Mouse (Mus musculus): ENCODE data around the gene C1qbp. TPM values are rescaled to one million over a fixed set of nuclear protein-coding genes. Genes with fewer than 3 reads are reported as not detected.

The C1qbp gene
- polyA plus RNA-seq, 1 experiment from 2014 or later = 248 TPM

GRCm38 (mm10) chr11:70942596-70942995 lies 40.2 kb downstream of the C1qbp start:
- Histone ChIP-seq H3K9ac (no peak overlapping the region), H3K27ac (replicated peaks) (no peak overlapping the region), H3K27me3 (replicated peaks) (no peaks in the 10 kb centered on the region), H3K9me3 (no peaks in the 10 kb centered on the region), H3K4me1 (no peaks in the 10 kb centered on the region), H3K4me2 (no peak overlapping the region), H3K36me3 (peaks cover 95% of the 10 kb centered on the region), H3K4me3 (no peak overlapping the region)
- ATAC-seq (ENCODE audit: extremely low read depth, insufficient number of reproducible peaks, low FRiP score, low TSS enrichment) = no peak
- WGBS = 77% methylated on average over 1 of the region's 1 CpGs

- no peaks in the 10 kb centered on the region for H3K9me3 ChIP-seq
- H3K36me3 ChIP-seq = peaks cover 89% of the 10 kb centered on the region
- 89% methylated on average over 7 of the region's 7 CpGs for WGBS
- ATAC-seq (ENCODE audit: extremely low read depth, insufficient number of reproducible peaks, low FRiP score, low TSS enrichment) = no peak
- no peaks in the 10 kb centered on the region for H3K27me3 ChIP-seq (replicated peaks)
- no peak overlapping the region for H3K4me2 ChIP-seq
- no peak overlapping the region for H3K27ac ChIP-seq (replicated peaks)
- H3K9ac ChIP-seq = no peak overlapping the region
- H3K4me1 ChIP-seq = no peaks in the 10 kb centered on the region
- H3K4me3 ChIP-seq = no peak overlapping the region
These were observed 47.5 kb downstream of the C1qbp start for GRCm38 (mm10) chr11:70935316-70935715.

GRCm38 (mm10) chr11:70931461-70931860 lies 51.4 kb downstream of the C1qbp start:
- no peak overlapping the region for H3K27ac ChIP-seq (replicated peaks)
- H3K4me2 ChIP-seq = no peak overlapping the region
- H3K36me3 ChIP-seq = peaks cover 81% of the 10 kb centered on the region
- no peak overlapping the region for H3K4me3 ChIP-seq
- no peaks in the 10 kb centered on the region for H3K27me3 ChIP-seq (replicated peaks)
- H3K9me3 ChIP-seq = no peaks in the 10 kb centered on the region
- 89% methylated on average over 5 of the region's 5 CpGs for WGBS
- H3K9ac ChIP-seq = no peak overlapping the region
- no peaks in the 10 kb centered on the region for H3K4me1 ChIP-seq
- ATAC-seq (ENCODE audit: extremely low read depth, insufficient number of reproducible peaks, low FRiP score, low TSS enrichment) = no peak

Other genes starting within 250 kb of the C1qbp start
- gene Zfp3, start 218.8 kb downstream of the C1qbp start, polyA plus RNA-seq (2015; fragmentation: Nextera tagmentation; extraction: Ambion mirVana) = 8.3 and 9.5 TPM in 2 replicates
- gene Scimp, start 170.4 kb downstream of the C1qbp start, polyA plus RNA-seq (2015; fragmentation: Nextera tagmentation; extraction: Ambion mirVana) = 0.13 TPM in 1 of 2 replicates, not detected in the other
- 28.3 and 31.8 TPM in 2 replicates for gene Rabep1, start 138.2 kb downstream of the C1qbp start, polyA plus RNA-seq (2015; fragmentation: Nextera tagmentation; extraction: Ambion mirVana)
- gene Nup88, start 13.1 kb downstream of the C1qbp start, polyA plus RNA-seq (2015; fragmentation: Nextera tagmentation; extraction: Ambion mirVana) = 101 and 112 TPM in 2 replicates
- gene Rpain, start 12.8 kb downstream of the C1qbp start, polyA plus RNA-seq (2015; fragmentation: Nextera tagmentation; extraction: Ambion mirVana) = 46.6 and 61.5 TPM in 2 replicates
- gene Dhx33, start 21.4 kb upstream of the C1qbp start, polyA plus RNA-seq (2015; fragmentation: Nextera tagmentation; extraction: Ambion mirVana) = 11.3 and 12.6 TPM in 2 replicates
- gene Mis12, start 36.6 kb upstream of the C1qbp start, polyA plus RNA-seq (2015; fragmentation: Nextera tagmentation; extraction: Ambion mirVana) = 22.6 and 24.5 TPM in 2 replicates
- 30.8 and 35.6 TPM in 2 replicates for gene Derl2, start 36.8 kb upstream of the C1qbp start, polyA plus RNA-seq (2015; fragmentation: Nextera tagmentation; extraction: Ambion mirVana)
- 35.8 and 40.1 TPM in 2 replicates for gene 6330403K07Rik, start 50.5 kb upstream of the C1qbp start, polyA plus RNA-seq (2015; fragmentation: Nextera tagmentation; extraction: Ambion mirVana)
- gene Nlrp1a, start 161.7 kb upstream of the C1qbp start, polyA plus RNA-seq (2015; fragmentation: Nextera tagmentation; extraction: Ambion mirVana) = not detected in 2 replicates
- not detected in 2 replicates for gene Nlrp1b, start 247.7 kb upstream of the C1qbp start, polyA plus RNA-seq (2015; fragmentation: Nextera tagmentation; extraction: Ambion mirVana)

Measured in heart, embryonic 13.5 days (tissue).